Mouse (Mus musculus): ENCODE data around the gene Glp1r. TPM values are rescaled to one million over a fixed set of nuclear protein-coding genes. Genes with fewer than 3 reads are reported as not detected.

Gene Glp1r
- polyA plus RNA-seq (2014; fragmentation: Nextera tagmentation; extraction: Ambion mirVana): 0.32 TPM in 2 replicates

- Histone ChIP-seq H3K9me3 (ENCODE audit: control insufficient read depth, low read length) (0 out of 2 replicates have a peak, but pooled peaks cover 4% of the 10 kb centered on the region), H3K4me3 (ENCODE audit: control insufficient read depth in 1 of 2, insufficient read depth in 1 of 2, low read depth in 1 of 2, low read length in 2 of 2) (peak within 1 kb of the TSS; percentile 40 to 48), H3K27me3 (ENCODE audit: control insufficient read depth, insufficient read depth, low read length) (peaks cover 45% of the 10 kb centered on the region), H3K4me2 (ENCODE audit: low read length) (peak within 1 kb of the TSS; percentile 91), H3K27ac (replicated peaks in 1 of 2; ENCODE audit: control insufficient read depth in 1 of 2, insufficient read depth in 1 of 2, low read depth in 2 of 2, low read length in 2 of 2) (no peak within 1 kb of the TSS), H3K36me3 (ENCODE audit: control insufficient read depth, insufficient read depth, low read length) (no peaks in the 10 kb centered on the region), H3K4me1 (ENCODE audit: control insufficient read depth in 2 of 2, insufficient read depth in 2 of 2, low read length in 2 of 2) (0 out of 4 replicates have a peak, but pooled peaks cover 0 to 4% of the 10 kb centered on the region in 2 experiments), H3K9ac (ENCODE audit: low read length) (peak within 1 kb of the TSS; percentile 65)
- ATAC-seq (ENCODE audit: insufficient number of reproducible peaks, insufficient read depth, low FRiP score, low read depth): no peak
- WGBS: 1% methylated on average over 26 of the region's 37 CpGs
These were observed at the start of gene Glp1r for GRCm38 (mm10) chr17:30901627-30902026. Glp1r (plus strand) TSS chr17:30901817.

DNA sequence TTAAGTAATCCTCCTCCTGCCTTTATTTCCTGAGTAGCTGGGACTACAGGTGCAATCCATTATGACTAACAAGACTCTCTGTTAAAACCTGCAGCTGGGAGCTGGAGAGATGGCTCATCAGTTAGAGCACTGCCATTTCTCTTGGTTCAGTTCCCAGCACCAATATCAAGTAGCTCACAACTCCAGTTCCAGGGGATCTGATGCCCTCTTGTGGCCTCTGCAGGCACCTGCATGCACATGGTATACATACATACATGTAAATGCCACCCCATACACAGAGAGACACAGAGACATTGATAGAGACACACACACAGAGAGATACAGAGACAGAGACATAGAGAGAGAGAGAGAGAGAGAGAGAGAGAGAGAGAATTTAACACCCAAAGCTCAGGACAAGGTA, 49.3 kb upstream of the Glp1r start:
- H3K27ac ChIP-seq (replicated peaks in 1 of 2; ENCODE audit: control insufficient read depth in 1 of 2, insufficient read depth in 1 of 2, low read depth in 2 of 2, low read length in 2 of 2): no peak overlapping the region
- ATAC-seq (ENCODE audit: insufficient number of reproducible peaks, insufficient read depth, low FRiP score, low read depth): no peak
- H3K4me3 ChIP-seq (ENCODE audit: control insufficient read depth in 1 of 2, insufficient read depth in 1 of 2, low read depth in 1 of 2, low read length in 2 of 2): no peak overlapping the region
- no peaks in the 10 kb centered on the region for H3K9me3 ChIP-seq (ENCODE audit: control insufficient read depth, low read length)
- no peak overlapping the region for H3K9ac ChIP-seq (ENCODE audit: low read length)
- H3K36me3 ChIP-seq (ENCODE audit: control insufficient read depth, insufficient read depth, low read length): no peaks in the 10 kb centered on the region
- H3K4me1 ChIP-seq (ENCODE audit: control insufficient read depth in 2 of 2, insufficient read depth in 2 of 2, low read length in 2 of 2): no peaks in the 10 kb centered on the region
- no peaks in the 10 kb centered on the region for H3K27me3 ChIP-seq (ENCODE audit: control insufficient read depth, insufficient read depth, low read length)
- H3K4me2 ChIP-seq (ENCODE audit: low read length): no peak overlapping the region

DNA sequence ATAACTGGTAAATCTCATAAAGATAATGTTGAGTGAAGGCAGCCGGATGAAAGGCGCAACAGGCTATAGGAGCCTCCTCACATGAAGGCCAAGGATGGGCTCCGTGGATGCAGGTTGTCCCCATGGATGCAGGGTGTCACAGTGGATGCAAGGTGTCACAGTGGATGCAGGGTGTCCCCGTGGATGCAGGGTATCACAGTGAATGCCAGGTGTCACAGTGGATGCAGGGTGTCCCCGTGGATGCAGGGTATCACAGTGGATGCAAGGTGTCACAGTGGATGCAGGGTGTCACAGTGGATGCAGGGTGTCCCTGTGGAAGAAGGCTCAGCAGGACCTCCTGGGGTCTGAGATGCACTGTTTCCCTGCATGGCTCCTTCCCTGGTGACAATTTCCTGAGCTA, 44.3 kb upstream of the Glp1r start:
- 82% methylated on average over 5 of the region's 5 CpGs for WGBS
- ATAC-seq (ENCODE audit: insufficient number of reproducible peaks, insufficient read depth, low FRiP score, low read depth): no peak
- Histone ChIP-seq H3K9me3 (ENCODE audit: control insufficient read depth, low read length) (no peaks in the 10 kb centered on the region), H3K4me3 (ENCODE audit: control insufficient read depth in 1 of 2, insufficient read depth in 1 of 2, low read depth in 1 of 2, low read length in 2 of 2) (no peak overlapping the region), H3K4me2 (ENCODE audit: low read length) (no peak overlapping the region), H3K4me1 (ENCODE audit: control insufficient read depth in 2 of 2, insufficient read depth in 2 of 2, low read length in 2 of 2) (no peaks in the 10 kb centered on the region; a peak in 1 of 4 replicates), H3K27me3 (ENCODE audit: control insufficient read depth, insufficient read depth, low read length) (no peaks in the 10 kb centered on the region), H3K27ac (replicated peaks in 1 of 2; ENCODE audit: control insufficient read depth in 1 of 2, insufficient read depth in 1 of 2, low read depth in 2 of 2, low read length in 2 of 2) (no peak overlapping the region), H3K9ac (ENCODE audit: low read length) (no peak overlapping the region), H3K36me3 (ENCODE audit: control insufficient read depth, insufficient read depth, low read length) (no peaks in the 10 kb centered on the region)

DNA sequence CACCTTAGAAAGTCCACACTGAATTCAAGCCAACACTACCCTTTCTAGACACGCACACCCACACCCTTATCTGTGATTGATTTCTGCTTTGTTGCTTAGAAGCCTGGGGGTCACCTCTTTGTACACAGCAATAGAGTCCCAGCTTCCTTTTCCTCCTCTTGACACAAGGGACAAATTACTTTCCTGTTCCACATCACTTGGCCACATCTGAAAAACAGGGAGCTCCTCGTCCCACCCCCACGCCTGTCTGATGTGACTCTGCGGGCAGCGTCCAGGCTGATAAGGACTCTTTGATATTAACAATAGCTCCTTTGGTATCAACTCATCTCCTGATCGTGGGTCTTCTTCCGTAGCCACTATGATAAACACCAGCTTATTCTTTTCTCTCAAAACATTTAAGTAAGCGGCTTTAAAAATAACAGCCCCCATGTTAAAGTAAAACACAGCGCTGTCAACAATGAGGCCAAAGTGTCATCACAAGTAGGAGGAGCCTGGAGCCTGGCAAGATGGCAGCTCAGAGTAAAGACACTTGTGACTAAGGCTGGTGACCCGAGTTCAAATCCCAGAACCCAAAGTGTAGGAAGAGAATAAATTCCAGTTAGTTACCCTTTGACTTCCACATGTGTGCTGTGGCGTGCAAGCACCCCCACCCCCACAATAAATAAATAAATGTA, 42.9 kb upstream of the Glp1r start:
- no peak overlapping the region for H3K4me2 ChIP-seq (ENCODE audit: low read length)
- H3K9ac ChIP-seq (ENCODE audit: low read length): no peak overlapping the region
- no peaks in the 10 kb centered on the region; the same call in 1 of the 2 replicates for H3K27me3 ChIP-seq (ENCODE audit: control insufficient read depth, insufficient read depth, low read length)
- no peaks in the 10 kb centered on the region for H3K9me3 ChIP-seq (ENCODE audit: control insufficient read depth, low read length)
- H3K4me3 ChIP-seq (ENCODE audit: control insufficient read depth in 1 of 2, insufficient read depth in 1 of 2, low read depth in 1 of 2, low read length in 2 of 2): no peak overlapping the region
- WGBS: 42% methylated on average over 11 of the region's 11 CpGs
- H3K4me1 ChIP-seq (ENCODE audit: control insufficient read depth in 2 of 2, insufficient read depth in 2 of 2, low read length in 2 of 2): no peaks in the 10 kb centered on the region; a peak in 1 of 4 replicates
- ATAC-seq (ENCODE audit: insufficient number of reproducible peaks, insufficient read depth, low FRiP score, low read depth): no peak
- no peaks in the 10 kb centered on the region for H3K36me3 ChIP-seq (ENCODE audit: control insufficient read depth, insufficient read depth, low read length)
- no peak overlapping the region for H3K27ac ChIP-seq (replicated peaks in 1 of 2; ENCODE audit: control insufficient read depth in 1 of 2, insufficient read depth in 1 of 2, low read depth in 2 of 2, low read length in 2 of 2)

- Histone ChIP-seq H3K9ac (ENCODE audit: low read length) (no peak overlapping the region), H3K4me2 (ENCODE audit: low read length) (no peak overlapping the region), H3K9me3 (ENCODE audit: control insufficient read depth, low read length) (no peaks in the 10 kb centered on the region), H3K27me3 (ENCODE audit: control insufficient read depth, insufficient read depth, low read length) (no peaks in the 10 kb centered on the region; the same call in 1 of the 2 replicates), H3K27ac (replicated peaks in 1 of 2; ENCODE audit: control insufficient read depth in 1 of 2, insufficient read depth in 1 of 2, low read depth in 2 of 2, low read length in 2 of 2) (no peak overlapping the region), H3K4me1 (ENCODE audit: control insufficient read depth in 2 of 2, insufficient read depth in 2 of 2, low read length in 2 of 2) (no peaks in the 10 kb centered on the region; a peak in 1 of 4 replicates), H3K36me3 (ENCODE audit: control insufficient read depth, insufficient read depth, low read length) (no peaks in the 10 kb centered on the region), H3K4me3 (ENCODE audit: control insufficient read depth in 1 of 2, insufficient read depth in 1 of 2, low read depth in 1 of 2, low read length in 2 of 2) (no peak overlapping the region)
- no peak for ATAC-seq (ENCODE audit: insufficient number of reproducible peaks, insufficient read depth, low FRiP score, low read depth)
- 61% methylated on average over 10 of the region's 10 CpGs for WGBS
These were observed 41.5 kb upstream of the Glp1r start for GRCm38 (mm10) chr17:30859989-30860585.

GRCm38 (mm10) chr17:30860606-30861005, 41.0 kb upstream of the Glp1r start:
- no peak overlapping the region for H3K4me3 ChIP-seq (ENCODE audit: control insufficient read depth in 1 of 2, insufficient read depth in 1 of 2, low read depth in 1 of 2, low read length in 2 of 2)
- no peak overlapping the region for H3K9ac ChIP-seq (ENCODE audit: low read length)
- 61% methylated on average over 7 of the region's 7 CpGs for WGBS
- no peaks in the 10 kb centered on the region; a peak in 1 of 4 replicates for H3K4me1 ChIP-seq (ENCODE audit: control insufficient read depth in 2 of 2, insufficient read depth in 2 of 2, low read length in 2 of 2)
- no peaks in the 10 kb centered on the region for H3K36me3 ChIP-seq (ENCODE audit: control insufficient read depth, insufficient read depth, low read length)
- ATAC-seq (ENCODE audit: insufficient number of reproducible peaks, insufficient read depth, low FRiP score, low read depth): no peak
- H3K4me2 ChIP-seq (ENCODE audit: low read length): no peak overlapping the region
- H3K27ac ChIP-seq (replicated peaks in 1 of 2; ENCODE audit: control insufficient read depth in 1 of 2, insufficient read depth in 1 of 2, low read depth in 2 of 2, low read length in 2 of 2): no peak overlapping the region
- H3K27me3 ChIP-seq (ENCODE audit: control insufficient read depth, insufficient read depth, low read length): no peaks in the 10 kb centered on the region; the same call in 1 of the 2 replicates
- H3K9me3 ChIP-seq (ENCODE audit: control insufficient read depth, low read length): no peaks in the 10 kb centered on the region

DNA sequence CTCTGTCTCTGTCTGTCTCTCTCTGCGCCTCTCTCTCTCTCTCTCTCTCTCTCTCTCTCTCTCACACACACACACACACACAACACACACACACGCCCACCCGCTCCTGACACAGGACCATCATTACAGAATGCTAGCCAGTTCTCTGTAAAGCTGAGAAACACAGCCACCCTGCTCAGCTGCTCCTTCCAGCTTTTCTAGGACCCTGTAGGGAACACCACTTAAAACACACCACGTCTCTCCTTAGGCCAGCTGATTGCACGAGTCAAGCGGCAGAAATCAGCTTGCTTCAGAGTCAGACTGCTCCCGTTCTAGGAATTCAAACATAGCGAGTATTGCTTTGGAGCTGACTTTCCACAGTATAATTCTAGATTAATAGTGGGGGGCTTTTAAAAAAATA, 35.3 kb upstream of the Glp1r start:
- no peaks in the 10 kb centered on the region for H3K36me3 ChIP-seq (ENCODE audit: control insufficient read depth, insufficient read depth, low read length)
- H3K9me3 ChIP-seq (ENCODE audit: control insufficient read depth, low read length): no peaks in the 10 kb centered on the region
- H3K4me1 ChIP-seq (ENCODE audit: control insufficient read depth in 2 of 2, insufficient read depth in 2 of 2, low read length in 2 of 2): no peaks in the 10 kb centered on the region; a peak in 1 of 4 replicates
- no peak overlapping the region for H3K9ac ChIP-seq (ENCODE audit: low read length)
- H3K27ac ChIP-seq (replicated peaks in 1 of 2; ENCODE audit: control insufficient read depth in 1 of 2, insufficient read depth in 1 of 2, low read depth in 2 of 2, low read length in 2 of 2): no peak overlapping the region
- H3K27me3 ChIP-seq (ENCODE audit: control insufficient read depth, insufficient read depth, low read length): no peaks in the 10 kb centered on the region; the same call in 1 of the 2 replicates
- no peak overlapping the region for H3K4me2 ChIP-seq (ENCODE audit: low read length)
- WGBS: 56% methylated on average over 8 of the region's 8 CpGs
- no peak overlapping the region for H3K4me3 ChIP-seq (ENCODE audit: control insufficient read depth in 1 of 2, insufficient read depth in 1 of 2, low read depth in 1 of 2, low read length in 2 of 2)
- no peak for ATAC-seq (ENCODE audit: insufficient number of reproducible peaks, insufficient read depth, low FRiP score, low read depth)
